Mouse (Mus musculus): ENCODE measurements at regions not wholly inside any gene's neighbourhood (a gene's known extent, or its start where the extent isn't known, plus 50 kb on each side); places are given as distances from the start of the nearest gene placed in this dataset.
"Not testable (repeated sequence)": the region's sequence is repeated elsewhere in the genome, so short reads cannot be mapped to it uniquely, and the experiment has no call there.

- peak; percentile 7 for DNase-seq (ENCODE audit: low spot score)
Measured at GRCm38 (mm10) chr7:122820587-122821535, 144.6 kb upstream of the Rbbp6 start.

GRCm38 (mm10) chr7:122823429-122823828 lies 142.1 kb upstream of the Rbbp6 start:
- no peak for DNase-seq (ENCODE audit: low spot score)

- DNase-seq (ENCODE audit: low spot score), result no peak
Measured at GRCm38 (mm10) chr7:122839091-122839490, 126.4 kb upstream of the Rbbp6 start.

GRCm38 (mm10) chr7:122844831-122845230 lies 120.7 kb upstream of the Rbbp6 start:
- DNase-seq (ENCODE audit: low spot score), result no peak

GRCm38 (mm10) chr7:122847376-122847775 lies 118.1 kb upstream of the Rbbp6 start:
- DNase-seq (ENCODE audit: low spot score), result no peak

GRCm38 (mm10) chr7:122873386-122873785 lies 92.1 kb upstream of the Rbbp6 start:
- no peak for DNase-seq (ENCODE audit: low spot score)

- no peak for DNase-seq (ENCODE audit: low spot score)
Measured at GRCm38 (mm10) chr7:122876286-122876685, 89.2 kb upstream of the Rbbp6 start.

- DNase-seq (ENCODE audit: low spot score), result not testable (repeated sequence)
Measured at GRCm38 (mm10) chr7:122881890-122882500, 83.5 kb upstream of the Rbbp6 start.

- DNase-seq (ENCODE audit: low spot score), result no peak
Measured at GRCm38 (mm10) chr7:122886737-122887136, 78.7 kb upstream of the Rbbp6 start.

- no peak for DNase-seq (ENCODE audit: low spot score)
Measured at GRCm38 (mm10) chr7:122897148-122897547, 68.3 kb upstream of the Rbbp6 start.

GRCm38 (mm10) chr7:122906056-122906455 lies 59.4 kb upstream of the Rbbp6 start:
- DNase-seq (ENCODE audit: low spot score), result no peak

GRCm38 (mm10) chr7:122909296-122909695 lies 56.2 kb upstream of the Rbbp6 start:
- DNase-seq (ENCODE audit: low spot score), result no peak
